ENCODE assay signal across 10 mouse cellular contexts in the genomic region with DNA sequence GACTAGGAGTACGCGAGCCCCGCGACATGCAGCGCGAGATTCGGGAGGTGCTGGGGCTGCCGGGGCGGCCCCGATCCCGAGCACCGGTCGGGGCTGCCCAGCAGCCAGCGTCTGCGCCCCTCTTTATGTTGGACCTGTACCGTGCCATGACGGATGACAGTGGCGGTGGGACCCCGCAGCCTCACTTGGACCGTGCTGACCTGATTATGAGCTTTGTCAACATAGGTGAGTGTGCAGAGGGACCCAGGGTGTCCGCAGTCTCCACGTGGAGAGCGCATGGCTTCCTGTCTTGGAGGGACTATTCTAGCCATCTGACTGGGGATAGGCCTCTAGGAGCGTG. TPM values are rescaled to one million over a fixed set of nuclear protein-coding genes. Genes with fewer than 3 reads are reported as not detected.
DNase-seq lines count a peak whose midpoint lies in the region; ATAC-seq and TF ChIP-seq lines count a peak whose summit lies in the region.
"Had no signal": no experiment of that assay in that cellular context is flagged by ENCODE, and none has a peak within 500 bp of the region (broad histone marks: within the 10 kb centered on the region; RNA-seq: fewer than 3 reads in every experiment).

No protein-coding gene starts in this region.

- no peak overlapping the region for H3K9ac ChIP-seq in lung, embryonic 16.5 days (ENCODE audit: low read length)
- H3K9ac ChIP-seq in forebrain, embryonic 14.5 days (ENCODE audit: low read length), result no peak overlapping the region
- H3K9ac ChIP-seq in limb, embryonic 14.5 days (ENCODE audit: low read depth, low read length, severe bottlenecking), result no peak overlapping the region
- H3K9ac ChIP-seq in stomach, embryonic 14.5 days (replicated peaks; ENCODE audit: low read depth, low read length), result no peak overlapping the region

- peak overlapping the region; percentile 54 for H3K4me2 ChIP-seq in lung, embryonic 16.5 days (ENCODE audit: low read depth, low read length)
- H3K4me2 ChIP-seq in forebrain, embryonic 14.5 days (ENCODE audit: low read length), result peak overlapping the region; percentile 42; the same call in 1 of the 2 replicates
- peak overlapping the region; percentile 32 for H3K4me2 ChIP-seq in limb, embryonic 14.5 days (replicated peaks; ENCODE audit: low read depth, low read length, severe bottlenecking)
- H3K4me2 ChIP-seq in stomach, embryonic 14.5 days (replicated peaks; ENCODE audit: low read depth, low read length), result peak overlapping the region; percentile 42

- no peaks in the 10 kb centered on the region for H3K9me3 ChIP-seq in lung, embryonic 16.5 days (ENCODE audit: control insufficient read depth, low read length)
- no peaks in the 10 kb centered on the region for H3K9me3 ChIP-seq in forebrain, embryonic 14.5 days (replicated peaks; ENCODE audit: control insufficient read depth, low read length)
- no peaks in the 10 kb centered on the region for H3K9me3 ChIP-seq in limb, embryonic 14.5 days (ENCODE audit: control insufficient read depth, low read length)
- H3K9me3 ChIP-seq in stomach, embryonic 14.5 days (ENCODE audit: control insufficient read depth, low read depth, low read length), result no peaks in the 10 kb centered on the region

- no peak for ATAC-seq in lung, embryonic 16.5 days (ENCODE audit: low read depth)
- ATAC-seq in forebrain, embryonic 14.5 days, result peak; percentile 34; the same call in 1 of the 2 replicates
- ATAC-seq in limb, embryonic 14.5 days (ENCODE audit: low FRiP score, low read depth), result no peak
- 0 out of 2 replicates have a peak, but pooled peaks have one; percentile 8 for ATAC-seq in stomach, embryonic 14.5 days (ENCODE audit: insufficient number of reproducible peaks, insufficient read depth, low FRiP score, low read depth)

- 18% methylated on average over 24 of the region's 24 CpGs for WGBS in lung, embryonic 16.5 days
- WGBS in forebrain, embryonic 14.5 days, result 29% methylated on average over 24 of the region's 24 CpGs
- 30% methylated on average over 20 of the region's 24 CpGs for WGBS in limb, embryonic 14.5 days
- 18% methylated on average over 22 of the region's 24 CpGs for WGBS in stomach, embryonic 14.5 days

- H3K4me3 ChIP-seq in lung, embryonic 16.5 days (ENCODE audit: low read length), result peak overlapping the region; percentile 41
- peak overlapping the region; percentile 26 for H3K4me3 ChIP-seq in forebrain, embryonic 14.5 days (ENCODE audit: low read depth, low read length)
- peak overlapping the region; percentile 30 for H3K4me3 ChIP-seq in limb, embryonic 14.5 days (replicated peaks; ENCODE audit: low read length)
- H3K4me3 ChIP-seq in stomach, embryonic 14.5 days (ENCODE audit: low read depth, low read length), result peak overlapping the region; percentile 28

- DNase-seq in lung, postnatal 10 days, result no peak
- no peak for DNase-seq in forebrain, embryonic 14.5 days (ENCODE audit: low spot score)
- DNase-seq in limb, embryonic 14.5 days (ENCODE audit: low spot score), result no peak
- no peak for DNase-seq in right cerebral cortex, postnatal 25 days
- DNase-seq in frontal cortex, postnatal 25 days (ENCODE audit: low spot score in 2 of 2), result no peak
- no peak for DNase-seq in B cell, adult 2 months
- DNase-seq: cerebellum, postnatal 36 days had no signal

- H3K27ac ChIP-seq in lung, embryonic 16.5 days (ENCODE audit: low read length), result no peak overlapping the region
- no peak overlapping the region for H3K27ac ChIP-seq in forebrain, embryonic 14.5 days (ENCODE audit: low read depth, low read length)
- H3K27ac ChIP-seq in limb, embryonic 14.5 days (replicated peaks; ENCODE audit: low read depth, low read length), result no peak overlapping the region
- no peak overlapping the region for H3K27ac ChIP-seq in stomach, embryonic 14.5 days (ENCODE audit: low read length)

- H3K36me3 ChIP-seq in lung, embryonic 16.5 days (ENCODE audit: control insufficient read depth, insufficient read depth, low read length), result no peaks in the 10 kb centered on the region
- H3K36me3 ChIP-seq in forebrain, embryonic 14.5 days (ENCODE audit: control insufficient read depth, insufficient read depth, low read length), result no peaks in the 10 kb centered on the region
- no peaks in the 10 kb centered on the region for H3K36me3 ChIP-seq in limb, embryonic 14.5 days (ENCODE audit: control insufficient read depth, insufficient read depth, low read length)
- H3K36me3 ChIP-seq in stomach, embryonic 14.5 days (ENCODE audit: control insufficient read depth, insufficient read depth, low read length), result no peaks in the 10 kb centered on the region

- H3K27me3 ChIP-seq in lung, embryonic 16.5 days (ENCODE audit: control insufficient read depth, insufficient read depth, low read depth, low read length), result peaks cover 33% of the 10 kb centered on the region
- peaks cover 24% of the 10 kb centered on the region for H3K27me3 ChIP-seq in forebrain, embryonic 14.5 days (replicated peaks; ENCODE audit: control insufficient read depth, insufficient read depth, low read length)
- H3K27me3 ChIP-seq in limb, embryonic 14.5 days (ENCODE audit: control insufficient read depth, insufficient read depth, low read length), result peaks cover 37% of the 10 kb centered on the region
- peaks cover 17% of the 10 kb centered on the region for H3K27me3 ChIP-seq in stomach, embryonic 14.5 days (ENCODE audit: control insufficient read depth, insufficient read depth, low read length)

- no peak for TF ChIP-seq POLR2A in limb, embryonic 14.5 days (IDR thresholded peaks at IDR 0.05; ENCODE audit: borderline replicate concordance, extremely low read depth, insufficient read depth, insufficient read length)

- H3K4me1 ChIP-seq in lung, embryonic 16.5 days (replicated peaks; ENCODE audit: control insufficient read depth, insufficient read depth, low read length), result peaks cover 9% of the 10 kb centered on the region; the same call in 1 of the 2 replicates
- peaks cover 7% of the 10 kb centered on the region for H3K4me1 ChIP-seq in forebrain, embryonic 14.5 days (ENCODE audit: control insufficient read depth, insufficient read depth, low read length)
- peaks cover 6% of the 10 kb centered on the region; the same call in 1 of the 2 replicates for H3K4me1 ChIP-seq in limb, embryonic 14.5 days (ENCODE audit: control insufficient read depth, insufficient read depth, low read length)
- H3K4me1 ChIP-seq in stomach, embryonic 14.5 days (ENCODE audit: control insufficient read depth, insufficient read depth, low read length), result 0 out of 2 replicates have a peak, but pooled peaks cover 5% of the 10 kb centered on the region

RNA-seq across cellular contexts. Expression of a gene that starts 0.5 kb away (rescaled TPM):
- 1.5 and 2.0 TPM in 2 replicates for polyA plus RNA-seq in lung, embryonic 16.5 days (2015; fragmentation: Nextera tagmentation; extraction: Ambion mirVana)
- polyA plus RNA-seq in forebrain, embryonic 14.5 days (2014; fragmentation: Nextera tagmentation; extraction: Ambion mirVana), result 0.08 and 0.21 TPM in 2 replicates
- polyA plus RNA-seq in limb, embryonic 14.5 days (2012; rRNA removed), result 1.5 and 1.9 TPM in 2 replicates
- polyA plus RNA-seq in limb, embryonic 14.5 days (2014; fragmentation: Nextera tagmentation; extraction: Ambion mirVana), result 0.93 and 1.3 TPM in 2 replicates
- polyA plus RNA-seq in stomach, embryonic 14.5 days (2014; fragmentation: Nextera tagmentation; extraction: Ambion mirVana), result 0.80 and 1.1 TPM in 2 replicates

RNA-seq across cellular contexts. Expression of a gene that starts 10.6 kb away (rescaled TPM):
- polyA plus RNA-seq in lung, embryonic 16.5 days (2015; fragmentation: Nextera tagmentation; extraction: Ambion mirVana), result not detected in 2 replicates
- polyA plus RNA-seq in forebrain, embryonic 14.5 days (2014; fragmentation: Nextera tagmentation; extraction: Ambion mirVana), result 0.13 and 0.35 TPM in 2 replicates
- 0.35 and 0.41 TPM in 2 replicates for polyA plus RNA-seq in limb, embryonic 14.5 days (2012; rRNA removed)
- polyA plus RNA-seq in limb, embryonic 14.5 days (2014; fragmentation: Nextera tagmentation; extraction: Ambion mirVana), result 0.33 TPM in 1 of 2 replicates, not detected in the other
- polyA plus RNA-seq in stomach, embryonic 14.5 days (2014; fragmentation: Nextera tagmentation; extraction: Ambion mirVana), result not detected in 2 replicates
- polyA plus RNA-seq: liver, adult 2 months had no signal

RNA-seq across cellular contexts. Expression of a gene that starts 34.3 kb away (rescaled TPM):
- 93.7 and 94.7 TPM in 2 replicates for polyA plus RNA-seq in lung, embryonic 16.5 days (2015; fragmentation: Nextera tagmentation; extraction: Ambion mirVana)
- polyA plus RNA-seq in forebrain, embryonic 14.5 days (2014; fragmentation: Nextera tagmentation; extraction: Ambion mirVana), result 86.4 and 88.3 TPM in 2 replicates
- 46.0 and 57.6 TPM in 2 replicates for polyA plus RNA-seq in limb, embryonic 14.5 days (2012; rRNA removed)
- 93.9 and 96.4 TPM in 2 replicates for polyA plus RNA-seq in limb, embryonic 14.5 days (2014; fragmentation: Nextera tagmentation; extraction: Ambion mirVana)
- 104 and 109 TPM in 2 replicates for polyA plus RNA-seq in stomach, embryonic 14.5 days (2014; fragmentation: Nextera tagmentation; extraction: Ambion mirVana)

Comparison
In these comparisons a context has a peak if more than half of its experiments do, and no peak if none do; other contexts are left out.
1. ATAC-seq: peak in forebrain, embryonic 14.5 days (single experiment) and stomach, embryonic 14.5 days (single experiment); none in lung, embryonic 16.5 days (single experiment) and limb, embryonic 14.5 days (single experiment).
2. Peak in every context shown above with its lines, with median percentiles within 50 percentile points of each other: H3K4me2 ChIP-seq and H3K4me3 ChIP-seq.